Mouse (Mus musculus) liver, postnatal 0 days (tissue): Measurements from ENCODE around the gene Gm19684.
"Not testable (repeated sequence)": the region's sequence is repeated elsewhere in the genome, so short reads cannot be mapped to it uniquely, and the experiment has no call there.

Experiments used
- CTCF ChIP-seq: sonication (generic); IDR thresholded peaks from 2 replicates; pipeline ENCODE4 v1.5.1; 2016; ENCODE audit warnings: antibody characterized with exemption, low read depth
- EP300 ChIP-seq: IDR thresholded peaks from 2 replicates; pipeline ENCODE4 v1.6.1; 2016; ENCODE audit warnings: antibody characterized with exemption, low read depth, mild to moderate bottlenecking

- not testable (repeated sequence) for TF ChIP-seq CTCF, EP300
Measured at GRCm38 (mm10) chr17:36110129-36110528, 11.3 kb upstream of the Gm19684 start.
